Mouse (Mus musculus): ENCODE measurements at regions not wholly inside any gene's neighbourhood (a gene's known extent, or its start where the extent isn't known, plus 50 kb on each side); places are given as distances from the start of the nearest gene placed in this dataset.

DNA sequence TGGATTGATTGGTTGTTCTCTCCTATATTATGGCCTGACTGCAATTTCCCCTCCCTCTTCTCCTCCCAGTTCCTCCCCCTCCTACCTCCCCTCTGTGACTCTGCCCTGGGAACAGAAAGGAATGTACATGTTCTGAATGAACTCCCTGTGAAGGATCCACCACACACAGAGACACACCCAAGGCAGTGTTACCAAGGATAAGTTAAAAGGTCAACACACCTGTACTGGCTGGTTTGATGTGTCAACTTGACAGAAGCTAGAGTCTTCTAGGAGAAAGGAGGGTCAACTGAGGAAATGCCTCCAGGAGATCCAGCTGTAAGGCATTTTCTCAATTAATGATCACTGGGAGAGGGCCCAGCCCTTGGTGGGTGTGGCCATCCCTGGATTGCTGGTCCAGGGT, 456.1 kb downstream of the Gtdc1 start:
- ATAC-seq (ENCODE audit: low FRiP score, low TSS enrichment): no peak
- H3K4me1 ChIP-seq (ENCODE audit: insufficient read depth, low read length): no peaks in the 10 kb centered on the region
- H3K9me3 ChIP-seq (ENCODE audit: low read length): no peaks in the 10 kb centered on the region
- no peaks in the 10 kb centered on the region for H3K36me3 ChIP-seq (ENCODE audit: insufficient read depth, low read length)
- no peak overlapping the region for H3K27ac ChIP-seq (ENCODE audit: low read length)
- H3K4me3 ChIP-seq (ENCODE audit: low read length): no peak overlapping the region
- no peak overlapping the region for H3K4me2 ChIP-seq (replicated peaks; ENCODE audit: low read depth, low read length)
- H3K9ac ChIP-seq (replicated peaks; ENCODE audit: low read length): no peak overlapping the region
- no peaks in the 10 kb centered on the region for H3K27me3 ChIP-seq (ENCODE audit: insufficient read depth, low read length)

- no peak for ATAC-seq (ENCODE audit: low FRiP score, low TSS enrichment)
Observed at GRCm38 (mm10) chr2:44470953-44471352, 456.5 kb downstream of the Gtdc1 start.

GRCm38 (mm10) chr2:44464631-44465030, 462.8 kb downstream of the Gtdc1 start:
- H3K27me3 ChIP-seq (ENCODE audit: insufficient read depth, low read length): no peaks in the 10 kb centered on the region
- no peak overlapping the region for H3K27ac ChIP-seq (ENCODE audit: low read length)

More at GRCm38 (mm10) chr2:44470953-44471352, 456.5 kb downstream of the Gtdc1 start:
- Histone ChIP-seq H3K9me3 (ENCODE audit: low read length) (no peaks in the 10 kb centered on the region), H3K9ac (replicated peaks; ENCODE audit: low read length) (no peak overlapping the region), H3K36me3 (ENCODE audit: insufficient read depth, low read length) (no peaks in the 10 kb centered on the region), H3K4me3 (ENCODE audit: low read length) (no peak overlapping the region), H3K4me2 (replicated peaks; ENCODE audit: low read depth, low read length) (no peak overlapping the region), H3K4me1 (ENCODE audit: insufficient read depth, low read length) (no peaks in the 10 kb centered on the region), H3K27me3 (ENCODE audit: insufficient read depth, low read length) (no peaks in the 10 kb centered on the region), H3K27ac (ENCODE audit: low read length) (no peak overlapping the region)
- WGBS: 91% methylated on average over 5 of the region's 5 CpGs

GRCm38 (mm10) chr2:44462619-44463329, 464.7 kb downstream of the Gtdc1 start:
- Histone ChIP-seq H3K27me3 (ENCODE audit: insufficient read depth, low read length) (no peaks in the 10 kb centered on the region), H3K9me3 (ENCODE audit: low read length) (no peaks in the 10 kb centered on the region), H3K4me2 (replicated peaks; ENCODE audit: low read depth, low read length) (no peak overlapping the region), H3K4me3 (ENCODE audit: low read length) (no peak overlapping the region), H3K36me3 (ENCODE audit: insufficient read depth, low read length) (no peaks in the 10 kb centered on the region), H3K4me1 (ENCODE audit: insufficient read depth, low read length) (no peaks in the 10 kb centered on the region), H3K27ac (ENCODE audit: low read length) (no peak overlapping the region), H3K9ac (replicated peaks; ENCODE audit: low read length) (no peak overlapping the region)
- ATAC-seq (ENCODE audit: low FRiP score, low TSS enrichment): no peak
- 89% methylated on average over 13 of the region's 13 CpGs for WGBS

More at GRCm38 (mm10) chr2:44464631-44465030, 462.8 kb downstream of the Gtdc1 start:
- no peaks in the 10 kb centered on the region for H3K36me3 ChIP-seq (ENCODE audit: insufficient read depth, low read length)
- no peak for ATAC-seq (ENCODE audit: low FRiP score, low TSS enrichment)
- H3K4me2 ChIP-seq (replicated peaks; ENCODE audit: low read depth, low read length): no peak overlapping the region
- H3K9ac ChIP-seq (replicated peaks; ENCODE audit: low read length): no peak overlapping the region
- 94% methylated on average over 7 of the region's 7 CpGs for WGBS
- H3K9me3 ChIP-seq (ENCODE audit: low read length): no peaks in the 10 kb centered on the region
- no peaks in the 10 kb centered on the region for H3K4me1 ChIP-seq (ENCODE audit: insufficient read depth, low read length)
- H3K4me3 ChIP-seq (ENCODE audit: low read length): no peak overlapping the region

DNA sequence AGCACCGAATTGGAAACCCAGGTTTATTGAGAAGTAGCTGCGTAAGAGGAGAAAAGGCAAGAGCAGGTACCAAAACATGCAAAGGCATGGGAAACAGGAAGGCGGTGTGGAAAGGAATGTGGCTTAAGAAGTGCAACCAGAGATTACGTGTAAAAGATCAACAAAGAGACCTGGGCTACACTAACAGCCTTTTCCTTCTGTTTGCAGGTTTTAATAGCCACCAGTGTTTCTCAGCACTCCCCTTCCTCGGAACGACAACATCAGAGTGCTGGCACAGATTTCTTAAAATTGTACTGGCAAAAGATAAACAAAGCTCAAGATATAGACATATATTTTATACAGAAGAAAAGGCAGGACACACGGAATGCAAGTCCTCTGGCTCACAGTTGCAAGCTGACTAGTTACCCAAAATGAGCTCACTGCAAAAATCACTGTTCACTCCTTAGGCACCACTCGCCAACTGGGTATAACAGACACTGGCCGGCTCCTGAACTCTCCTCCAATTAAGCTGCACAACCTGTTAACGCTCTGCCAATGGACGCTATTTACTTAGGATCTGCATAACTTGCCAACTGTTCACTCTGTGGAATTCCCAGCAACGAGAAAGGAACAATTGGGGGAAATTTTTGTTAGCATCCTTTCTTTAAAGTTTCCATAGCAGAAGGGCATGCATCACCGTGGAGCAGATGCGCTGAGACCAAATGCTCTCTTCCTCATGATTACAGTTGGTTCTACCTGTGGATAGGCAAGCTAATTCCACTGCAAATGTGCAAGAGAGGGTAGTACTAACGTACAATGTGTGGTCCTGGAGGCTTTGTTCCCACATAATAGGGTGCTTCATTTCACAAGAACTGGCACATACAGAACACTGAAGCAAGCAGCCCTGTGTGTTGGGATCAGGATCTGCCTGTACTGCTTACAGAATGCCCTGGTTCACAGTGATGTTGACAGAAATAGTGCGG, 465.9 kb downstream of the Gtdc1 start:
- 64% methylated on average over 16 of the region's 16 CpGs for WGBS
- H3K4me3 ChIP-seq (ENCODE audit: low read length): no peak overlapping the region
- no peak overlapping the region for H3K9ac ChIP-seq (replicated peaks; ENCODE audit: low read length)
- no peaks in the 10 kb centered on the region for H3K27me3 ChIP-seq (ENCODE audit: insufficient read depth, low read length)
- no peak overlapping the region for H3K4me2 ChIP-seq (replicated peaks; ENCODE audit: low read depth, low read length)
- no peaks in the 10 kb centered on the region for H3K36me3 ChIP-seq (ENCODE audit: insufficient read depth, low read length)
- no peaks in the 10 kb centered on the region for H3K9me3 ChIP-seq (ENCODE audit: low read length)
- H3K27ac ChIP-seq (ENCODE audit: low read length): no peak overlapping the region
- H3K4me1 ChIP-seq (ENCODE audit: insufficient read depth, low read length): no peaks in the 10 kb centered on the region
- no peak for ATAC-seq (ENCODE audit: low FRiP score, low TSS enrichment)

GRCm38 (mm10) chr2:44449471-44449870, 478.0 kb downstream of the Gtdc1 start:
- Histone ChIP-seq H3K27ac (ENCODE audit: low read length) (no peak overlapping the region), H3K36me3 (ENCODE audit: insufficient read depth, low read length) (no peaks in the 10 kb centered on the region), H3K4me1 (ENCODE audit: insufficient read depth, low read length) (no peaks in the 10 kb centered on the region), H3K9me3 (ENCODE audit: low read length) (no peaks in the 10 kb centered on the region), H3K9ac (replicated peaks; ENCODE audit: low read length) (no peak overlapping the region), H3K4me3 (ENCODE audit: low read length) (no peak overlapping the region), H3K27me3 (ENCODE audit: insufficient read depth, low read length) (no peaks in the 10 kb centered on the region), H3K4me2 (replicated peaks; ENCODE audit: low read depth, low read length) (no peak overlapping the region)
- ATAC-seq (ENCODE audit: low FRiP score, low TSS enrichment): no peak

All from kidney, embryonic 16.5 days (tissue).